Mouse (Mus musculus) heart, postnatal 14 days (tissue): ENCODE data around the gene Ggta1. TPM values are rescaled to one million over a fixed set of nuclear protein-coding genes. Genes with fewer than 3 reads are reported as not detected.
A peak's percentile ranks its signal among the peaks of the same experiment; 100 is the strongest.
"Not testable (repeated sequence)": the region's sequence is repeated elsewhere in the genome, so short reads cannot be mapped to it uniquely, and the experiment has no call there.

ENCODE experiments used
- DNase-seq, 2 experiments: peaks; one replicate each; pipeline ENCODE4 v3.0.0; 2021 to 2022
- intact Hi-C: fragments of 180-260 bp; cut with DNase I; formaldehyde crosslinking; loops from one replicate; pipeline ENCODE4 v1.15.1; 2025
- total RNA-seq, 2 experiments: library from RNA; stranded (reverse); gene quantifications; 2 replicates each; pipeline ENCODE4 v1.2.3; 2021

Ggta1 gene
- total RNA-seq, 2 experiments from 2014 or later, result 25.1 to 26.3 TPM

DNA sequence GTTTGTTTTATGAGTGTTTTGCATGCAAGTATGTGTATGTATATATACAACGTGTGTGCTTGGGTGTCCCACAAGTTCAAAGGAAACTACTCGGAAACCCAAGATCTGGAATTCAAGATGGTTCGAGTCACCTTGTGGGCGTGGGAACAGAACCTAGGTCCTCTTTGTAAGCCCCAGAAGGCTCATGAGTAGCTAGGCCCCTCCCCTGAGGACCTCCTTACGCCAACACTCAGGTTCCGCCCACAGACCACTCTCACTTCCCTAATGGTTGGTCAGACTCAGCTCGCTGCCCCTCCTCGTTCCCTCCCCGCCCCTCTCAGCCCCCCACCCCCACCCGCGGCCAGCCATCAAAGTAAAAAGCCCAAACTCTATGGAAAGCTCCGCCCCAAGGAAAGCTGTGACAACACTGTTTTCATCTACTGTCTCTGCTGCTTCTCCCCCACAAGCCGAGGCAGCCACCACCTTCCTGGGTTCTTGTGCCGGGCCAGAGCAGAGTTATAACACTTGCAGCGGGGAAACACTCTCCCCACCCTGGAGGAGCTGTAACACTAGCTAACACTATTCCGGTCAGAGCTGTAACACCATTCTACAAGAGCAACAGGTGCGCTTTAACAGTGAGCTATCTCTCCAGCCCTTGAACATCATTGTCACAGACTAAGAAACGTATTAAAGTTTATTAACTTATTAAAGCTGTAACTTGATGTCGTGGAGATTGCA, 499 bp upstream of the Ggta1 start:
- DNase-seq, result peak; percentile 58 to 65
- intact Hi-C loops, result loop anchor here (2.0 to 5.0 kb wide), 2 partner anchors 43 to 51 kb away; no protein-coding TSS in a partner anchor

DNA sequence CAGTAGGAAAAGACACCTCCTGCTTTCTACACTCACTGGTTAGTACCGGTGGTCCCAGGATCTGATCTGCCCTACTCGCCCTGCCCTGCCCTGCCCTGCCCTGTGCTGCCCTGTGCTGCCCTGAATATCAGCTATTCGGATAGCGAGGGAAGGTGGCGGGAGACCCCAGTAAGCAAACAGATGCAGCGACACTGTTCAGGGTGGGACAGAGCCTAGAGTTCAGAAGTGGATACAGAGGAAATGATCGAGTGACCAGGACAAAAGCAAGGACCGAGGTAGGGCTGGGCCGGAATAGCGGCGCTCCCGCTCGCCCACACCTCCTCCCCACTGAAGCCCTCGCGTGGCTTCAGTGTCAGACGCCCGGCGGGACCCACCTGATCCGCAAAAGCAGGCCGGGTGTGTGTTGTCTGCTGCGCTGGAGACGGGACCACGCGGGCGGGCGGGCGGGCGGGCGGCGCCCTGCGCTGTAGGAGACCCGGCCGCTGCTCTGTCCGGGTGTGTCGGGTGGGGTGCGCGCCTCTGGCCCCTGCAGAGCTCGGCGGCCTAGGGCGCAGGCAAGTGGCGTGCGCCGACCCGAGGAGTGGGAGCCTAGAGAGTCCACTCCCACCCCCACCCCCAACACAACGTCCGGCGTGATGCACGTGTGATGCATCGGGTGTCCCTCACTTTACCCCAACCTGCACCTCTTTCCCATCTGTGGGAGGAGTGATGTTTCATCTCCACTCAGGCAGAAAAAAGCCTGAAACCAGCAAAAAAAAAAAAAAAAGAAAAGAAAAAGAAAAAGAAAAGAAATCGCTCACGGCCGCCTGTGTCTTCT, 852 bp downstream of the Ggta1 start:
- intact Hi-C loops, result loop anchor here (2.0 to 5.0 kb wide), 3 partner anchors 15 to 50 kb away; no protein-coding TSS in a partner anchor

DNA sequence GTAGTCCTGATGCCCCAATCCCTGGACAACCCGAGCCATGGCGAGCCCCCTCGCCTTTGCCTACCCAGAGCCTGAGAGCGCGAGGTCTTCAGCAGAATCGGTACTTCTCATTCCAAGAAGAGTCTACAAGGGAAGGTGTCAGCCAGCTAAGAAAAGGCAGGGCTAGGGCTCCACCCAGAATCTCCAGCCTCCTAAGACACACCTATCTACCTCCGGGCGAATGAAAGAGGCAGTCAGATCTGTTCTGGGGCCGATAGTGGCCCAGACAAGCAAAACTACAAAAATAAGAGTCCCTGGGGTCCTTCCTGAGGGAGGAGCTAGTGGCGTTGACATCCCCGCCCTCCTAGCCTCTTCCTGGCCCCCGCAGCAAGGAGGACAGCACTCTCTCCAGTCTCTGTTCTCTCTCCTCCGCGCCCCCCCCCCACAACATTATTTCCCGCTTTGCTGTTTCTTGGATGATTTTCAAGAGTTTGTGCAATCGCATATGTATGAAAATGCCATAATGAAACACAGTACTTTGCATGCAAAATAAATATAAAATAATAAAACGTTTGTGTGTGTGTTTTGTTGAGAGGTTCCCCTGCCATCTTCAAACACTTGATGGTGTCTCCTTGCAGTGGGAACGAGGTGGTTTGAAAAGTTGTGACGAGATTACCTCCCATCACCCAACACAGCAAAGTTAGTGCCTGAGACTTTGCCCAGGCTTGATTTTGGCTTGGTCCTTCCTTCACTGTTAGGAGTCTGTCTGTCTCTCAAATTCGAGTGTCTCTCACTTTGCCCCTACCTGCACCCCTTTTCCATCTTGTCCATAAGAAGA, 1.7 kb downstream of the Ggta1 start:
- DNase-seq, result peak; percentile 32 to 49
- intact Hi-C loops, result loop anchor here (2.0 to 5.0 kb wide), 2 partner anchors 15 to 49 kb away; no protein-coding TSS in a partner anchor

More for the DNA sequence above, 852 bp downstream of the Ggta1 start:
- DNase-seq, result peak; percentile 44 to 49

DNA sequence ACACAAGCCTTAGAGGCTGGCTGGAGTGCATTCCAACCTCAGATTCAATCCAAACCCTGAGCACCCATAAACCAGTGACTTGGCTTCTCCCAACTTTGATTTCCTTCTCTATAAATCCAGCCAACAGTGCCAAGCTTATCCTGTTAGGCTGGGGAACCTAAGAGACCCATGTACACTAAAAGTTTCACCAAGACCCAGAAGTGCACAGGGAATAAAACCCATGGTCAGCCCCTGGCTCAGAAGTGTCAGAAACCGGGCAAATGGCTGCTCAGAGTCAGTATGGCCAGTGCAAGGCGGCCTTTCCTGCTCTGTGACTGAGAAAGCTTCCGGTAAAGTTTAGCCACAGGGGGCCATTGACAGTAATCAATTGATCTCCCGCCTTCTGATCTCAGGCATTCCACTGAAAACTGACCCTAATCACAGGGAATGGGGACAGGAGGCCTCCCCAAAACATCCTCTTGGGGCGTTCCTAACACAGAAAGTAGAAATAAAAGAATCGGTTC, 2.6 kb downstream of the Ggta1 start:
- no peak for DNase-seq
- intact Hi-C loops, result loop anchor here (2.0 to 5.0 kb wide), 2 partner anchors 14 to 48 kb away; no protein-coding TSS in a partner anchor

DNA sequence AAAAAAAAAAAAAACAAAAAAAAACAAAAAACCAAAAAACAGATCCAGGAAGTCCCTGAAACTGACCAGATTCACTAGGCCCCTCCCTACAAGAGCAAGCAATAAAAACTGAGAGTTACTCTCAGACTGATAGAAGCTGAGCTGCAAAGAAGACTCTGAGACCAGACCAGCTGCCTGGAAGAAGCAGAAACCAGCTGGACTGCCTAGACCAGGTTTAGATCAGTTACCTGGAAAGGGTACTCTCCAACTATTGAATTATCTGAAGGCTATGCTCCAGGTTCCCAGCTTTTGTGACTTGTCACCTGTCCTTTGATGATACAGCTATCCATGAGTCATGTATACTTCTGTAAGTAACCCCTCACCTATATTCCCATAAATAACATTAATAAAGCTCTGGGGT, 3.7 kb downstream of the Ggta1 start:
- DNase-seq, result no peak
- intact Hi-C loops, result no loop called here

DNA sequence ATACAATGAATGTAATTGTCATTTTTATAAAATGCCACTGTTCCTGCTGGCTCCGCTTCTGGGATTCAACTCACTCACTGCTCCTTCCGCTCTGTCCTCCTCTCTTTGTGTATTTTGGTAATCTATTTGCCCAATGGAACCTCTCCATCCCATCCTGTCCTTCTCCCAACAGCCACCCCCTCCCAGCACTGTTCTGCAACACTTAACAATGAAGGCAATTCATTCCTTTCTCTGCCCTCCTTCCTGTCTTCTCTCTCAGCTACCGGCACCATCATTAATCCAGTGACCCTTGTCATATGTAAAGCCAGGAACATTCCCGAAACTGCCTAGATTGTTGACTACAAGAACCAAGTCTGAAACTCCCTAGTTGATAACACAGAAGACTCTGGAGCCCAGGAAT, 4.6 kb downstream of the Ggta1 start:
- intact Hi-C loops, result no loop called here
- DNase-seq, result no peak

DNA sequence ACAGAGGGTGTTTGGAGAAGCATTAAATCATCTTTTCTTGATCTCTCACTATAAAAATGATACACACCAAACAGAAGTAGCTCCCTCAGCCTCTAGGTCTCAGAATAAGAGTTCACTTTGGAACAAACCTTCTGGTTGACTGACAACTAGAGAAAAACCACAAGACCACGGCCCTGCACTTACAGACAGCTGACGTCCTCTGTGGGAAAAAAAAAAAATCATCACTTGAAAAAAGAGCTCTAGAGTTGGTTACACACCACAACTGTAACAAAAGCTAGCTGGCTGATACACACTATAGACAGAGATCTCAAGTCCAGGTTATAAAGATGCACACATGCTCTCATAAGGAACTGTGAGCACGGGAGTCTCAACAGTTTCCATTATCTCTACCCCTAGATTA, 9.3 kb downstream of the Ggta1 start:
- no peak for DNase-seq
- intact Hi-C loops, result no loop called here

DNA sequence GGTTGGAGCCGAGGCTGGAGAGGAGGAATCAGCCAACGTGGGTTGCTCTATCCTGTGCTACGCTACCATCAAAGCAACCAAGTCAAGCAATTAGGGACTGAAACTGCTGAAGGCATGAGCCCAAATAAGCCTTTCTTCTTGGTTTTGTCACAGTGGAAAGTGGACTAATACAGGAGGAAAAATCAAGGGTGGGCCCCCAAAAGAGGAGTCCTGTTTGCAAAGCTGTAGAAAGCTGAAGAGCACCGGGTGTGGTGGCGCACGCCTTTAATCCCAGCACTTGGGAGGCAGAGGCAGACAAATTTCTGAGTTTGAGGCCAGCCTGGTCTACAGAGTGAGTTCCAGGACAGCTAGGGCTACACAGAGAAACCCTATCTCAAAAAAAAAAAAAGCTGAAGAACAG, 10.3 kb downstream of the Ggta1 start:
- DNase-seq, intact Hi-C loops: not testable (repeated sequence)

DNA sequence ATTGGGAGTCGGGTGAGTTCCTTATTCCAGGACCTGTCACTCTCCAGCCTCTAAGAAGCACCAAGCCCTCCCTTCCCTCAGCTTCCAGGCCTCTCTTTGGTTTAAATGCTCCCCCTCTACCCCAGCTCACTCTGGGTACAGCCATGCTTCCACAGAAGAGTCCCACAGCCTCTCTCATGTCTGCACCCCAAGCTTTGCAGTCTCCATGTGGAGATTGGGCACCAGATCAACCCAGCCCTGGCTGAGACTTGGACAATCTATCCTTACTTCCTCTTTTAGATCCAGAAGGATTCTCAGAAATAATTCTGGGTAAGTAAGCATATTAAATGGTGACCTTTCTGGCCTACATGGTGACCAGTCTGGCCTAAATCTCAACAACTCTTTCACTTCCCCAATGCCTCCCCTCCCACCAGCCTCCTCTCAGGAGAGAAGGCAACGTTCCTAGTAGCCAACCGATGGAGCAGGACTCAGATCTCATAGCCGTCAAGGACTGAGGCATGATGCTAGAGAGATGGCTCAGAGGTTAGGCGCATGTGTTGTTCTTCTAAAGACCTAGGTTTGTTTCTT, 11.5 kb downstream of the Ggta1 start:
- no peak for DNase-seq
- intact Hi-C loops, result no loop called here

DNA sequence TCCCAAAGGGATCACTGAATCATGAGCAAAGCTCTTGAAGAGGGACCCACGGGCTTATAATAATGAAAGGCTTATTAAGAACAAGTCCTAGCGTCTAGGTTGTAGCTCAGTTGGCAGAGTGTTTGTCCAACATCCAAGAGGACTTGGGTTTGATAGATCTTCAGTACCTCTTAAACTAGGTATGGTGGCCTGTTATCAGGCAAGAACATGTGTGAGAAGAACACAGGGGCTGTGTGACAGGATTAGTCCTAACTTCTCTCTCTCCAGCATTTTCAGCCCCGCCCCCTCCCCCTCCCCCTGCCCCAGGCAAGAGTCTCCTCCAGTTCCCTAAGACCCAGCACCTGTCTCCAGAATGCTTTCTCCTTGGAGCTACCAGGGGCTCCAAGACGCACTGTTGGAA, 12.2 kb downstream of the Ggta1 start:
- DNase-seq, result no peak
- intact Hi-C loops, result no loop called here

DNA sequence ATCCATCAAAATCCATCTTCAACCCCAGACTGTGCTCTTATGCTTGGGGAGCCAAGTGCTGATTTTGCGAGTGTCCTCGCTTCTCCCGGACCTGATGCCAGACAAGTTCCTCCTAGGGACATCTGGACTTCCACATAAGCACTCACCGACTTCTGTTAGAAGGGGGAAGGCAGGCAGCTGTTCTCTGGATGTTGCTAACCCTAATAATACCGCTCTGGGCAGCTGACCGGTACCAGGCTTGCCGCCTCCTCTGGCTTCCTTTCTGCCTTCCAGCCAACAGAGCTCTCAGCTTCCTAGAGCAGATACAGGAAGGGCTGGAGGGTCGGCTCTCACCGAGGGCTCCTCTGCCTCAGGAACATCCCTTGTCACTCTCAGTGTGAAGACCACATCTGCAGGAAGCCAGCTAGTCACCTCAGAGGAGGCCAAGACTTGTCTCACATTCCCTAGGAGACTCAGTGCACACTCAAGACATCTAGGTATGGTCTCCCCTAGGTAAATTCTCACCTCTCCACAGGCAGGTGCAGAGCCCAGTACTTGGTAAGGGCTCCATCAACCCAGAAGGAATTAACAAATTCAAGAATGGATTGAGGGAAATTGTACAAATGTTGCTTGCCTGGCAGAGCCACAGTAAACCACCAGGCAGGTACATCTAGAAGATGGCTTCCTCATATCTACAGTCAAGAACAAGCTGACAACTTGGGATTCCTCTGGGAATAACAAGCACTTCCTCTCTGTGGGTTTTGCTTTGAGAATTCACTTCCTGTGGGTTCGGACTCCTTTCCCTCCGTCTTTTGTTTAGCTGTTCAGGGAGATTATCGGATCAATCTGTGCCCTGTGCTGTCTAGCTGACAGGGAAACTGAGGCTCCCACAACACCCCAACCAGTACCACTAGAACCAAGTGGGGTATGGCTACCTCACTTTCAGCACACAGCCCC, 13.1 kb downstream of the Ggta1 start:
- intact Hi-C loops, result no loop called here

DNA sequence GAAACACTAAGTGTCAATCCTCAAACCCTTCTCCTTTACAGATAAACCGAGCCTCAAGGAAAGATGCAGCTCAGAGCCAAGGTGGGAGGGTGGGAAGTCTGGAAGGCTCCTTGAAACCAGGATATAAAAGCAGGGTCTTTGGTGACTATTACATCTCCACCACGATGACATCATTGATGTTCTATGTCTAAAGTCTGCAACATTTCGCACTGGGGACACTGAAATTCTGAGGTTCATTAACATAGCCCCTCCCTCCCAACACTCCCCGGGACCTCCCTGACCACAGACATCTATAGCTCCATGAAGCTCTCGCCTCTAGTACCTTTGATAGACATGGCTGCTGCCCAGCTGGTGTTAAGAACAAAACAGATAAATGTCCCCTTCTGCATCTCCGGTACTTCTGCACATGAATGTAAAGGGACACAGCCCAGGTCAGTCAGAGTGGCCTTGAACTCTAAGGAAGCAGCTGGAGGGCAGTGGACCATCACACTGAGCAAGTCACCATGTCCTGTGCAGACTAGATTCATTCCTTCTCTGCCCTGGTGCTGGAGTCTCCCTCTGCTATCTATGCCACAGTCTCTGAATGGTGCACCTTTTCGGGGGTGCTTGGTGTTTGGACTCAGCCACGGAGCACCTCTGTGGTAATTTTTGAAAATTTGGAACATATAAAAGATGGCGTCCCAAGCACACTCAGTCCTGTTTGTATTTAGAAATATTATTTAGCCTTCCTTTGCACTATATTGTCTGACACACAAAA, 13.9 kb downstream of the Ggta1 start:
- intact Hi-C loops, result no loop called here
- DNase-seq, result no peak

More for the DNA sequence above, 13.1 kb downstream of the Ggta1 start:
- no peak for DNase-seq

DNA sequence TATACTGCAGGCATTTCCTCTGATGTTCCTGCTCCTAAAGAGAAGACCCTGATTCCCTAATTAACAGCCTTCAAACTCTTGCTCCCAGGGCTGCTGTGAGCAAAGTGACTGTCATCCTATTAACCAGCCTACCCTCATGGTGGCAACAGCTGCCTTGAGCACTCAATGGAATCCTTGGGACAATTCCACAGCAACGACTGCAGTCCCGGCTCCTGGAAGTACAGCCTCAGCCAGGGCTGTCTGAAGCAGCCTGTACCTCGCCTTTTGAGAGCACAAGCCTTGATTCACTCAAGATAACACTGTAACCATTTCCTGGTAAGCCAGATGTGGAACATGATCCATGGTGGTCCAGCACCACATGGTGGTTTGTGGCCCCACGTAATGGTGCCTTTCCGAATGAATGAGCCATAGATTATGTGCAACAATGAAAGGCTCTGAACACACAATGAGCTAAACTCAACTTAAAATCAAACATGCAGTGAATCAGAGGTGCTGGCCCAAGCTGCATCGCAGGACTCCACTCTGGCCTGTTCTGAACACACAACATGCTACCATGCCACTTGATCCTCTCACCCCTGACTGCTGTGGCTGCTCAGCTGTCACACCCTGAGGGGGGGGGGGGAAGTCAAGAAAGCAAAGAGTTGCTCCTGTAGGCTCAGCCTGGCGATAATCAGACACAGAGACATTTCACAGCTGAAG, 14.7 kb downstream of the Ggta1 start:
- intact Hi-C loops, result no loop called here
- DNase-seq, result no peak

DNA sequence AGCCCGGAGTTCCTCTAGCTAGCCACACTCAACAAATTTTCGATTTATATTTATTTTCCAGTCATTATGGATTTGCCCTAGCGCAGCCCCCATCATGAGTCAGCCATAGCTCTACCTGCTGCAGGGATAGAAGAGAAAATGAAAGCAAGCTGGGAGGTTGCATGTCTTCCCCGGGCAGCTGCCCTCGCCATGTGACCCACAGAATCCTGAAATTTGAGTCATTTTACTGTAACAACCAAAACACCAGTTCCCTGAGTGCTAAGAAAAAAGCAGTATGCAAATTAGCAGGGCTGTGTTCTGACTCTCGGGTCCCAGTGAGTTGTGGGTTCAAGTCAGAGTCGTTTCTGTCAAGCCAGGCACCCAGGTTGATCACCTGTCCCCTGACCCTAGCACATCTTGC, 15.6 kb downstream of the Ggta1 start:
- intact Hi-C loops, result loop anchor here (2.0 kb wide), 1 partner anchor 13 kb away; no protein-coding TSS in a partner anchor
- no peak for DNase-seq

DNA sequence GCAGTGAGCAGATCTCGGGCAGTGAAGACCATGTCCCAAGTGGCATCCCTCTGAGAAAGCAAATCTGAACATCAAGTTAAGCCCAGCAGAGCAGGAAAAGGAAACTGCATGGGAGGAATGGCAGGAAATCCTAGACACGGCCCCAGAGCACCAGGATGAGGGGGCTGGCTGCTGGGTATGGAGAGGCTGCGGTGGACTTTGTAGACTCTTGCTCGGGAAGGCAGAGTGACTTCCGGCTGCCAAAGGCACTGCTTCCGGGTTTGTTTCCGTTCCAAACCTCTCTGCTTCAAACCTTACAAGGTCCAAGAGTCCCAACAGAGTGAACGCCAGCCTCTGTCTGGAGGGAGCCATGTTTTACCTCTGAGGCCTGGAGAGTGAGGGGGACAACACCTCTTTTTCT, 16.2 kb downstream of the Ggta1 start:
- peak in 1 of 2 experiments; percentile 29 for DNase-seq
- intact Hi-C loops, result loop anchor here (2.0 kb wide), 1 partner anchor 14 kb away; no protein-coding TSS in a partner anchor

DNA sequence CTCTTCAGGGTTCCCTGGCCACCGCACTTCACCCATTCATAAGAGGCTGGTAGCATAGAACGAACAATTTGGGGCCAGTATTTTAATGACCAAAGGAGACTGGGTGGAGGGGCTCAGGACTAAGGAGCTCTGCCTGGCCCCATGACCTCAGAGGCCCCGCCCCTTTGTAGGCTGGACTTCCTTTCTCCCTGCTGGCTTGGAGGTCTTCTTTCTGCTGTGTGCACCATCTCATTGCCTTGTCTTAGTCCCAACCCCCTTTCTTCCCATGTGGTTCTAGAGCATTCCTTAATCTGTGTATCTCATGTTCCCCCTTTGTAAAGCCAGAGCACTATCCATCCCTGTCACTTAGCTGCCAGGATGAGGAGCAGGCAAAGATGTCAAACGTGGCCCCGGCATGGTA, 16.7 kb downstream of the Ggta1 start:
- intact Hi-C loops, result loop anchor here (2.0 kb wide), 1 partner anchor 15 kb away; no protein-coding TSS in a partner anchor
- DNase-seq, result no peak

DNA sequence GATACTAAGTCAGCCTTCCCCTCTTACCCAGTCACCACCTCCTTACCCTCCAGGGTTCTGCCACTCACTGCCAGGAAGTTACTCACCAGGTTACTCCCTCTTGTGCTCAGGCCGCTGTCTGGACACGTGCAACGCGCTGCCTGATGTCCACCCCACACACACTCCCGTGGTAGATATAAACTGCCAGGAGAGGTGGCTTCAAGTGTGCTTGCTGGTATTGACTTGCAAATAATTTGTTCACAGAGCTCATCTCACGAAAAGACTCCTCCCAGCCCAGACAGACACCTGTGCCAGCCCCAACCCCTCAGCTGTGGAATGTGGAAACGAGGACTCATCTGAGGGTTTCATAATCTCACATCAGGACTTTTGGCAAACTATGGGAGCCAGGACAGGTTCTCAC, 17.4 kb downstream of the Ggta1 start:
- intact Hi-C loops, result loop anchor here (2.0 kb wide), 1 partner anchor 15 kb away; no protein-coding TSS in a partner anchor

More for the DNA sequence above, 17.4 kb downstream of the Ggta1 start:
- no peak for DNase-seq
